Mouse (Mus musculus): ENCODE measurements at regions not wholly inside any gene's neighbourhood (a gene's known extent, or its start where the extent isn't known, plus 50 kb on each side); places are given as distances from the start of the nearest gene placed in this dataset.

DNA sequence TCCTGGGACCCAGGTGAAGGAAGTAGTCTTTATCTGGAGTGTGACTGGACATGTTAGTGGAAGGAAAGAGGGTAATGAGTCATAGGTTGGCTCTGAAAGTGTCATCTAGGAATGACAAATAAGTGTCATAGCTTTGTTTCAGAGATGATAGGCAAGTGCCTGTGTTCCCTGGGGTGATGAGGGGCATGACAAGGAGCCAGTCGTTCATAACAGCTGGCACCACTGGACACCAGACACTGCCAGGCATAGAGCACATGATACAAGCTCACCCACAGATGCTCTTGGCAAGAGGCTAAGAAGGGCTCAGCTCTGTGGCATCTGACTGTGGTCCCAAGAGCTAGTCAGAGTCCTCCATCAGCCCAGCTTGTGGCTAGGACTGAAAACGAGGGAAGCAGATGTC is 171.0 kb downstream of the Rab11fip4 start:
- no peak for DNase-seq

GRCm38 (mm10) chr11:79760533-79760932 is 169.5 kb downstream of the Rab11fip4 start:
- DNase-seq: no peak

DNA sequence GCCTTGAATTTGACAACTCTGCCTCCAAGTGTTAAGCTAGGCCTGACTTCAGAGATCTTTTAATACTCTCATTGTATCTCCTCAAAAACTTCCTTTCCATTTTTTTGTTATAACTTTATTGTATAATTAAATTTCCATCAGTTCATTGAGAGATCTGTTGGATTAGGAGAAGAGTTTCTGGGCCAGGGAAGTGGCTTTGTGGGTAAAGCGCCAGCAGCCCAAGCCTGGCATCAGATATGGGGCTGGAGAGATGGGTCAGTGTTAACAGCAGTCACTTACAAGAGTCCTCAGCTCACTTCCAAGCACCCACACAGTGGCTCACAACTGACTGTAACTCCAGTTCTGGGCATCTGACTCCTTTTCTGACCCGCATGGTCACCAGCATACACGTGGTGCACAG is 167.3 kb downstream of the Rab11fip4 start:
- DNase-seq: no peak

- no peak for DNase-seq
Observed at GRCm38 (mm10) chr11:79757513-79758071, 166.6 kb downstream of the Rab11fip4 start.

GRCm38 (mm10) chr11:79756305-79756846 is 165.4 kb downstream of the Rab11fip4 start:
- DNase-seq: no peak

GRCm38 (mm10) chr11:79753491-79753890 is 162.5 kb downstream of the Rab11fip4 start:
- no peak for DNase-seq

DNA sequence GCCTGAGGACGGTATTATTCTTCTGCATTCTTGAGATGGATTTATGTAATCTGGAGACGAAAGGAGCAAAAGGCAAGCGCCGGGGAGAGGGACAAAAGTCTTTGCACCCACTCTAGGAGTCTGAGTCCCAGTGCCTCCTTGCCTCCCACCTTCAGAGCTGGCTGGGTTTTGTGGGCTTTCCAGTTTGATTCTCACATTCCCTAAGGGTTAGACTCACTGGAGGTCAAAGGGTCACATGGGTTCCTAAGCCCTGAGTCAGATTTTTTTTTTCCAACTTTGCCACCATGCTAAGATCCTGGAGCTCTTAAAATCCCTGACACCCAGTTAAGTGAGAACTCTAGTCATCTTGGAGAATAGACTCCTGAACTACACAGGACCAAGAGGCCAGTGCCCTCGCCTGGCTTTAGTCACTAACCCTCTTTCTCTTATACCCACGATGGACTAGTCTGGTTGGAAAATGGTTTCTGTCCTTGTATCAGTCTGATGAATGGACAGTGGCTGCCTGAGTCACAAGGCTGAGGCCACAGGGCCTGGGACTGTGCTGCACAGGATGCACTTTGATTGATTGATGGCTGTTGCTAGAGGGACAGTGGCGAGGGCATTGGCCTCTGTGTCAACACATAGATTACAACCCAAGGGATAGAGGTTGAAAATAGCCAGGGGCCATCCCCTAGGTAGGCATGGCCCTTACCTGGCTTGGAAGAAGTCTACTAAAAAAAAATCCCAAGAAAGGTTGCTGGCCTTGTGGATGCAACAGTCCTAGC is 161.9 kb downstream of the Rab11fip4 start:
- DNase-seq: no peak

- no peak for DNase-seq
Observed at GRCm38 (mm10) chr11:79751751-79752716, 161.0 kb downstream of the Rab11fip4 start.

DNA sequence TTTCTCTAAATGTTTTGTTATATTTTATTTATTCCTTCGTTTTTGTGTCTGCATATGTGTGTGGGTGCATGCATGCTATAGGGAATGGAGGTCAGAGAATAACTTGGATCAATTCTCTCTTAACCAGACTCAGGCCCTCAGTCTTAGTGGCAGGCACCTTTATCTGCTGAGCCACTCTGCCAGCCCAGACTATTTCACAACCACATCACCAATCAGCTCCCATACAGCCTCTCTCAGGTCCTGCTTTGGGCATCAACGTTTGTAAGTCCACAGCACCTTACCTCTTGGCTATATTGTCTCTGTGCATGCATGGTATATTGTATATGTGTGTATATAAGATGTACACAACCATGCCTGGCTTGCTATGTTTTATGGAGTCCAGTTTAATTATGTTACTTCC is 159.9 kb downstream of the Rab11fip4 start:
- no peak for DNase-seq

DNA sequence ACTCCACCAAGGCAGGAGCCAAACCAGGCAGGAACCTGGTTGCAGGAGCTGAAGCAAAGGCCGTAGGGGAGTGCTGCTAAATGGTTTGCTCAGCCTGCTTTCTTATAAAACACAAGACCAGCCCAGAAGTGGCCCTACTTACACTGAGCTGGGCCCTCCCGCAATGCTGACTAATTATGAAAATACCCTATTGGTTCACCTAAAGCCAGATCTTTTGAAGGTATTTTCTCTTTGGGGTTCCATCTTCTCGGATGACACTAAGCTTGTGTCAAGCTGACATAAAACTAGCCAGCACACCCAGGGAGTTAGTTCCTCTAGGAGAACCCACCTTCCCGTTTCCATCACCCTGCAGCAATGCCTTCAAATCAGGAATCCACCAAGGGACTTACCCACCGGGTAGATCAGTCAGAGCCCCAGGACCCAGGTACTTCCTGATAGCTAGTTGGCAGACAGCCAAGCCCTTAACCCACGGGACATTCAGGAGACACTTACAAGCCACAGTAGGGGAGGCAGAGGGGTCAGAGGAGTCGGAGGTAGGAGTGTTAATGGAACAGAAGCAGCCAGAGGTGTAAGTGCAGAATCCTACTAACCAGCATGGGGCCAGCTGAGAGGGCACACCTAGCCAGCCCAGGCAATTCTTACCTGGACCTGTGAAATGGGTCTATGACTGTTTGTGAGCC is 158.9 kb downstream of the Rab11fip4 start:
- no peak for DNase-seq

- DNase-seq: no peak
Observed at GRCm38 (mm10) chr11:79749141-79749540, 158.1 kb downstream of the Rab11fip4 start.

- no peak for DNase-seq
Observed at GRCm38 (mm10) chr11:79748606-79749125, 157.7 kb downstream of the Rab11fip4 start.

DNA sequence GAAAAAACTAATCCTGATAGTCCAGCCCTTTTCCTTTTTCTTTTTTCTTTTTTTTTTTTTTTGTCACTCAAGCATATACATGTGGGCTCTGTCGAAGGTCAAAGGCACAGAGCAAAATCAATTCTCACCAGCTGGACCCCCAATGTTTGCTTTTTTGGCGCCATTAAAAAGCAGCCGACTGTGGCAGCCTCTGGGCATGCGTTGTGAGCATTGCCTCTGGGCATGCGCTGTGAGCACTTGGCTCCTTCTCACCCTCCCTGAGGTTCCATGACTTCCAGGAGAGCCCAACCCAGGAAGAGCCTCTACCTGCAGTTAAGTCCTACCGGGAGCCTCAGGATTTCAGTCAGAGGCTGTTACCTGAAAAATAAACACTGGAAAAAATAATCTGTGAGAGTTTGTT is 156.8 kb downstream of the Rab11fip4 start:
- no peak for DNase-seq

Measured in kidney, adult 18-20 months (tissue).